Mouse (Mus musculus) gastrocnemius, adult 8-10 months (tissue): Measurements from ENCODE around the gene Pcsk7. TPM values are rescaled to one million over a fixed set of nuclear protein-coding genes. Genes with fewer than 3 reads are reported as not detected.

Experiments used
- DNase-seq, 2 experiments: peaks; one replicate each; pipeline ENCODE4 v3.0.0; 2022; ENCODE audit warnings: low spot score in 2 of 2
- total RNA-seq, 4 experiments: library from RNA; stranded (reverse); gene quantifications; 2 replicates each; pipeline ENCODE4 v1.2.4; 2022

Pcsk7 gene
- total RNA-seq, 4 experiments from 2014 or later: 7.9 to 14.1 (median 10.7) TPM

GRCm38 (mm10) chr9:45938952-45939637 lies 32.8 kb downstream of the Pcsk7 start:
- DNase-seq: no peak

GRCm38 (mm10) chr9:45939794-45940193 lies 33.5 kb downstream of the Pcsk7 start:
- DNase-seq: no peak

DNA sequence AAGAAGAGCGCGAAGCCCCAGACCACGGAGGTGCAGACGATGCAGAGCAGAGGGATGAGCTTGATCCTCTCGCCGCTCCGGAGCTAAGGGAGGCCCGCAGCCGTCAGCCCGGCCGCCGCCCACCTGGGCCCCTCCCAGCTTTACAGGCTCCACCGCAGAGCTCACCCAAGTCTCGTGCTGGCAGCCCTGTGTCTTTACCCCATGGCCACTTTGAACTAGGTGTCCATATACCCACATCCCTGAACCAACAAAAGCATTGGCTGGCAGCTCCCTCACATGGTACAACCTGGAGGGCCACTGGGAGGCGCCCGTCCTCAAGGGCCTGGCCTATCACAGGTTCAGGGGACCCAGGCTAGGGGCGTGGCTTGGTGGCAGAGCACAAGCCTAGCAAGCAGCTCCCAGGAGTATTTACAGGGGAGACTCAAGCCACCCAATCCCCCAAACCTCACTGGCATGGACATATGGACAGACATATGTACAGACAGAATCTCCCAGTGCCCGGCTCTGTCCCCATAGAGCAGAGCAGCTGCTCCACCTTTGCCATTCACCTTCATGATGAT lies 35.1 kb downstream of the Pcsk7 start:
- DNase-seq: no peak

DNA sequence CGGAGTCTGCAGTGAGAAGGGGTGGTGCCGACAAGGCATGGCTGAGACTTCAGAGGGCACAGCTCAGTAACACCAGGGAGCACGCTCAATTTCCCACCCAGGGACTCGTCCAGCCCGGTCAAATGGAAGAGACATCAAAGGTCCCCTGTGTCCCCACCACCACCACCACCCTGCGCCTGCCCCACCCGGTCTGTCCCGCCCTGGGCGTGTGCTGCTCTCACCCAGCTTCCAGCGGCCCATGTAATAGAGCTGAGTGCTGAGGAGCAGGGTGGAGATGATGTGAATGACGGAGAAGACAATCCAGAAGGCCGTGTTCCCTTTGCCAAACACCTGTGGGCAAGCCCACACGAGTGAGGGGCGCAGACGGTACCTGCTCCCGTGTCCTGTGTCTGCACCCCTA lies 36.2 kb downstream of the Pcsk7 start:
- no peak for DNase-seq

DNA sequence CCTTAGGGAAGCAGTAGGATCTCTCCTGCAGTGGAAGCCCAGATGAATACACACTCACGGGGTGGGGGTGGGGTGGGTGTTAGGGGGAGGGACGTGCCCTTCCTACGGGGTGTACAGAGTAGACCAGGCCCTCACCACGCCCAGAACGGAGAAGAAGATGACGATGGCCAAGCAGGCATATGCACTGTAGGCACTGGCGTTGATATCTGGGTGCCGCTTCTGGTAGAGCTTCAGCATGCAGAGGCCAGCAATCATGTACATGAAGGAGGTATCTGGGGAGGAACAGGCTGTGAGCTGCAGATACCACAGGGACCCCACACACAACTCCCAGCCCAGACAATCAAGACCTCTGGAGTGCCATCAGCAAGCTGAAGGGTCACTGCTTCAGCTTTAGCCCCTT lies 36.6 kb downstream of the Pcsk7 start:
- no peak for DNase-seq

- no peak for DNase-seq
Observed at GRCm38 (mm10) chr9:45943628-45944505, 37.6 kb downstream of the Pcsk7 start.

GRCm38 (mm10) chr9:45944506-45945400 lies 38.5 kb downstream of the Pcsk7 start:
- DNase-seq: no peak

DNA sequence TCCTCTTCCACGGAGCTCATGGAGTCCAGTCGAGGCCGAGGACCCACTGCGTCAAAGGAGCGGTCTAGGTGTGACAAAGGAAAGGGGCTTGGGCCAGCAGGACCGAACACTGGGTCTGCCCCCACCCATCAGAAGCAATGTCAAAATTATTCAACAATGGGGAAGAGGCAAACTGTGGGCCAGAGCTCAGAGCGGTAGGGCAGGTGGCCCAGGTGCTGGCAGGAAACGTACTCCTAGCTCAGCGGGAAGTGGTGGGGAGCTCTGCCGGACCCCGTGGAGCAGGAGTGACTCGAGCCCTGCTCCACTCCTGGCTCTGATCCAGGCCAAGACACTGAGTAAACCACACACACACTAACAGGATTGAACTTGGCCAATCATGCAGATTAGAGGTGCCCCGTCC lies 39.4 kb downstream of the Pcsk7 start:
- no peak for DNase-seq

GRCm38 (mm10) chr9:45946182-45946871 lies 40.0 kb downstream of the Pcsk7 start:
- no peak for DNase-seq

DNA sequence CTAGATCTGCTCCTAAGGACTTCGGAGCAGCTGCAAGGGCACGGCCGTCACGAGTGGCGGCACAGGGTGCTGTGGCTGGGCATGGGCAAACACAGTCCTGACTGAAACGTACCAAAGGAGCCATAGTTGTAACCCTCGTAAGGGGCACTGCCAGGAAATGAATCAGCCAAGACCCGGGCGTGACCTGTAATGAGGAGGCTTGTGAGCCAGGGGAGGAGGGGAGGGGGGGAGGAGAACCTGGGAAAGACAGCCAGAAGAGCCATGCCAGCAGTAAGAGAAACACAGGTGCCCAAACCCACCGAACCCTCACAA lies 40.5 kb downstream of the Pcsk7 start:
- DNase-seq: no peak

DNA sequence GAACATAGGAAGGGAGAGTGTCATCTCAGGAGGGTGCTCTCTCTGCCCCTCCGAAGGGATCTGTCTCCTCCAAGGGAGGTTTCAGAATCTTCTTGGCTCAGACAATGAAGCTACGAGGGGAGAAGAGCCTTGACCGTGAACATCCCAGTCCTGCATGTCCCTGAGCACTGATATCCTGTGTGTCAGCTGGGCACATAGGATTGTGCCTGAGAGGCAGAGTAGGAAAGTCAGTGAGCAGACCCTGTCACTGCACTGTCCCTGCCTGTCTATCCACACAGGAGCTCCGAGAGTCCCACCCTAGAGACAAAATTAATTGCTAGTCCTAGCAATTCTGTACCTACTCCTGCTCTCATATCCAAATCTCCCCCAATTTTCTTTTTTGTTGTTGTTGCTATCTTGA lies 45.8 kb downstream of the Pcsk7 start:
- DNase-seq: no peak

DNA sequence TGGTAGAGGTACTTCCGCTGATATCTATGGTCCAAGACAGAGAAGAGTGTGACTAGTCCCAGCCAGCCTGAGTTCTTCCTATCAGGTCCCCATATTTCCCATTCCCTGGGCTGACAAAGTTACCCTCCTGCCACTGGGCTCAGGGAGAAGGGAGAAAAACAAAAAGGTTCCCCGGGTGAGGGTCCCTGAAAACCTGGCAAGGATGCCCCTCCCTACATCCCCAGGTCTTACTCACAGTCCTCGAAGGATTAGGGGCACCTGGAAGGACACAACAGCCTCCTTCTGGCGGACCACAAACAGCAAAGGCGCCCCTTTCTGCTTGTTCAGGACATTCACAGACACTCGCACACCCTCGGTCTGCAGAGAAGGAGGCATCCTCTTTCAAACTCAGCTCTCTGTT lies 46.6 kb downstream of the Pcsk7 start:
- DNase-seq: no peak

DNA sequence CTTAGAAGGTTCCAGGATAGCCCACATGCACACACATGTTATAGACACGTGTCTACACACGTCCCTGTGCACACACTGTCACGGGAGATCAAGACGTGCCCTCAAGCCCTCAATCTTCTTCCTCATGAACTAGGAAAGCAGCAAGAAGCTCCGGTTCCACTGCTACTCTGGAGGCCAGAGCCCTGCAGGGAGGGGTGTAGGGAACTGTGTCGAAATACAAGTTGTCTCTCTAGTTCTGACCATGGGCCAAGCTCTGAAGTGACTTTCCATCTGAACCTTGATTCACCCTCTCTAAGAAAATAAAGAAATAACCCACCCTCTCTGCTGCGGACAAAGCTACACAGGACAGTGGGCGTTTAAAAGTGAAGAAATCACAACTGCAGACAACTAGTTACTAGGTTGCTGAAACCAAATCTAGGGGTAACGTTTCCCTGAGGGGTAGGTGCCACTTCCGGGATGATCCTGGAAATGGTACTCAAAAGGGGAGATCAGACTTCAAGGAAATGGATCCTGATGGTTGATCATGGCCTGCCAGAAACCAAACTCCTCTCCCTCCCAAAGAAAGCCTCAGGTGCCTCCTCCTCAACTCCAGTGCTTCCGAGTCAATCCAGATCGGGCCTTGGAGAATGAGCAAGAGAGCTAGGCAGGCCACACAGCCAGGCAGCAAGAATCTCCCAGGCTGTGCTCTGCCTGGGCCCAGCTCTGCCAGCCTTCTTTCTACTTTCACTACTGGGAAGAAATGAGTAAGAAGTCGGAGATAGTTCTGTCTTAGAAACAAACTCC lies 47.4 kb downstream of the Pcsk7 start:
- no peak for DNase-seq

DNA sequence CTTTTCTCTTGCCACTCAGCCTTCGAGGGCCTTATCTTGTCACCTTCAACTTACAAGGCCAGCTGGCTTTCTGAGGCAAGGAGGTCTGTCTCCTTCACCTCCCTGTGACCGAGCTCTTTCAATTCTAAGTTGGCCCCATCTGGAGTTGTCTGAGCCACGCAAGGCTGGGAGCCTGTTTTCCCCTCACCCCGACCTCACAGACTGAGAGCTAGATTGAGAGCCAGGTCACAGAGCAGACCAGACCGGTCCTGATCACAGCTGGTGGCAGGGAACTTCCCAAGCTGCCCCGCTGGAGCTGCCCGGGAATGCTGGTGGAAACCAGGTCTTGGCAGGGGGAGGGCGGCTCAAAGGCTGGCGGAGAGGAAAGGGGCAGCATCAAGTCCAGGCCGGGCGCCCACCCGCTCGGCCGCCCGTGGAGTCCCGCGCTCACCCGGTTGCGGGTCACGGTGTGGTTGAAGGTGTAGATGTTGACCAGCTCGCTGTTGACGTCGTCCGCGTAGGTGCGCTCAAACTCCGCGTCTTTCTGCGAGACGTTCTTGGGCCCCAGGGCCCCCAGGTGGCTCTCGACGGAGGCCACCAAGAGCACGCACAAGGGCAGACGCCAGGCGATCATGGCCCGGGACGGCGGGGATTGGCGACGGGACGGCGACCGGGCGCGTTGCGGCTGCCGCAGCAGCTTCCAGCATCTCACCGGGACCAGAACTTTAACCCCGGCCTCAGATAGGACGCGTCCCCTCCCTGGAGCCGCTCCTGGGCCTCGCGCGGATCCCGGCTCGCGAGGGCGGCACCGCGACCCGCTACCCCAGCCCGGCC lies 48.2 kb downstream of the Pcsk7 start:
- DNase-seq: peak; percentile 47 to 51

DNA sequence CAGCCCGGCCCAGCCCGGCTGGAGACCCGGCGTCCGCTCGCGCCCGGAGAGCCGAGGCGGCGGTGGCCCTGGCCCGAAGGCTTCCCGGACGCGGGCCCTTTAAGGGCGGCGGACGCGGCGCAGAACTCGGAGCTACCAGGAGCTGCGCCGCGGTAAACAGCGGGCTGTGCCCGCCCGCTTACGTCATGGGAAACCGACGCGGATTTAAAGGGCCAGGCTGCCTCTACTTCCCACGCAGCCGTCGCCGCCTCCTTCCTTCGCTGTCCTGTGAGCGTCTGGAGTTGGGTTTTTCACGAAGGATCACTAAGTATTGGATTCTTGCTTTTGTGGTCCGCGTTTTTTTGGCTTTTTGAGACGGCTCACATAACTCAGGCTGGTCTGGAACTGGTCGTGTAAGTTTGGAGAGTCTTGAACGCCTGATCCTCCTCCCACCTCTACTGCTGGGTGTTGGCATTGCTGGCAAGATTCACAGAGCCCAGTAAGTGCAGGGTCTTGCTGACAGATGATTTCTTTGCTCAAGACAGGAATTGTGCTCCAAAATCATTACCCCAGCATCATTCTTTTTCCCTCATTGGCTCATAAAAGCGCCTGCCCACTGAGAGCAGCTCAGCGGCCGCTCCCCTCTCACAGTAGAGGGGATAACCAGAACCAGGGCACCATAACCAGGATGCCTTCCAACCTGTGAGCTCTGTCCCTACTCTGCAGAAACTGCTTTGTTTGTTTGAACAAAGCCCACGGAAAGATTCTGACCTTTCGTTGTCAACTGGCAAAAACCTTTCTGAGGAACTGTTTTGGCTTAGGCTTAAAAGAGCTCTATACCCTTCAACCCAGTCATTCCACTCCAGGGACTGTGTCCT lies 49.0 kb downstream of the Pcsk7 start, which contains the start of gene Sidt2:
Gene Sidt2 (minus strand): TSS at position 152 of the 857 bp plus-strand sequence.
- peak; percentile 82 for DNase-seq

DNA sequence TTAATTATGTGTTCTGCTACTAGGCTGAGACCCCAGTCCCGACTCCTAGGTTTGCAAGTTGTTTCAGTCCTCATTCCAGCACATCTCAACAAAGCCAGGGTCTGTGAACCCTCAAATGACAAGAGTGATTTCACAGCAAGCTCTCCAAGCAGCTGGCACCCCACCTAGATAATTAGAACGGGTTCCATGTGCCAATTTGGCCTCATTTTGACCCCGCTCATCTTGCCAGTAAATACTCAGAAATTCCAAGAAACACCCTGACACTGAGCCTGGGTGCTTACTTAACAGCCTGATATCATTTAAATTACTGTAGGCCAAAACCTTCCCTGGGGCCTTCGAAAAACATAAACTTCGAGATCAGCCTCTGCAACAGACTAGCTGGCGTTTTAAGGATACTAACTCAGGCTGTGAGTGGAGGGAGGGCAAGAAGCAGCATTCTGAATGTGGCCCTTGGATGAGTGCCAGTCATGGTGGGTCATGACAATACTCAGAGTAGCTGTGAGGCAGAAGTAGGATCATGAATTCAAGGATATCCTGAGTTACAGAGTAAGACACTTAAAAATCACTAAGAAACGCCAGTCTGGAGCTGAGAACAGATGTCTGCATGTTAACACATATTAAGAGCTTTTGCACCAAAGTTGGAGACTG lies 51.9 kb downstream of the Pcsk7 start:
- DNase-seq: no peak

GRCm38 (mm10) chr9:45958851-45959250 lies 52.6 kb downstream of the Pcsk7 start:
- no peak for DNase-seq

- DNase-seq: no peak
Observed at GRCm38 (mm10) chr9:45959661-45960060, 53.4 kb downstream of the Pcsk7 start.
